Mouse (Mus musculus) spleen, adult 2 months (tissue): ENCODE measurements around the gene Zfp383. TPM values are rescaled to one million over a fixed set of nuclear protein-coding genes. Genes with fewer than 3 reads are reported as not detected.

Source experiments
- DNase-seq, 2 experiments: peaks; one replicate each; pipeline versions ENCODE4 v3.0.0 to v3.0.0-alpha.2; 2012 to 2021; ENCODE audit warnings: low spot score in 2 of 2, low read depth in 1 of 2
- H3K27ac ChIP-seq: fragments of 200-500 bp; 2 replicates; pipeline ENCODE4 v1.5.1; 2012; ENCODE audit warnings: low read length, inconsistent platforms; ENCODE audit not compliant: insufficient read depth
- H3K27me3 ChIP-seq: fragments of 200-500 bp; 2 replicates; pipeline ENCODE4 v1.6.1; 2012; ENCODE audit warnings: mild to moderate bottlenecking, moderate library complexity, low read length, inconsistent platforms; ENCODE audit not compliant: control insufficient read depth, insufficient read depth
- H3K36me3 ChIP-seq: fragments of 200-500 bp; 2 replicates; pipeline ENCODE4 v1.6.1; 2012; ENCODE audit warnings: mild to moderate bottlenecking, low read length, inconsistent platforms; ENCODE audit not compliant: control insufficient read depth, insufficient read depth
- H3K4me1 ChIP-seq: fragments of 200-500 bp; 2 replicates; pipeline ENCODE4 v1.6.1; 2011; ENCODE audit warnings: inconsistent platforms; ENCODE audit not compliant: control insufficient read depth, insufficient read depth, insufficient read length
- H3K4me3 ChIP-seq: fragments of 200-500 bp; 2 replicates; pipeline ENCODE4 v1.5.1; 2011; ENCODE audit warnings: mild to moderate bottlenecking, inconsistent platforms; ENCODE audit not compliant: insufficient read depth, insufficient read length; ENCODE audit errors: extremely low read depth
- CTCF ChIP-seq: fragments of 200-500 bp; IDR thresholded peaks from 2 replicates; pipeline ENCODE4 v1.5.1; 2011; ENCODE audit warnings: mild to moderate bottlenecking, inconsistent platforms; ENCODE audit not compliant: insufficient read depth, insufficient read length, insufficient replicate concordance; ENCODE audit errors: extremely low read depth
- POLR2A ChIP-seq: fragments of 200-500 bp; IDR thresholded peaks from 2 replicates; pipeline ENCODE4 v1.6.1; 2011; ENCODE audit warnings: low read depth, low read length, inconsistent platforms
- WGBS: fragments of 180-500 bp; shearing (Covaris S2); methylation state at CpG from one replicate; pipeline ENCODE4 v1.1.7; 2018; 5-methylcytosine and 5-hydroxymethylcytosine counted together
- polyA plus RNA-seq: library from polyadenylated mRNA; depleted of rRNA; stranded (reverse); fragments of >200 nt; gene quantifications from 2 replicates; pipeline ENCODE4 v1.2.3, GENCODE M21; 2012

The Zfp383 gene
- polyA plus RNA-seq, 1 experiment: 0.35 TPM

- no peaks in the 10 kb centered on the region for H3K4me1 ChIP-seq
- 87% methylated on average over 11 of the region's 11 CpGs for WGBS
- no peak for DNase-seq
- TF ChIP-seq POLR2A (no peak), CTCF (no peak)
- peaks cover 6% of the 10 kb centered on the region for H3K36me3 ChIP-seq
- H3K4me3 ChIP-seq: no peak overlapping the region
- H3K27me3 ChIP-seq: no peaks in the 10 kb centered on the region
- no peak overlapping the region for H3K27ac ChIP-seq
These were observed 33.0 kb downstream of the Zfp383 start for GRCm38 (mm10) chr7:29941027-29941426.

GRCm38 (mm10) chr7:29942740-29943139 lies 34.7 kb downstream of the Zfp383 start:
- no peak overlapping the region for H3K27ac ChIP-seq
- no peaks in the 10 kb centered on the region for H3K4me1 ChIP-seq
- no peak overlapping the region for H3K4me3 ChIP-seq
- WGBS: 86% methylated on average over 2 of the region's 2 CpGs
- no peaks in the 10 kb centered on the region for H3K27me3 ChIP-seq
- no peak for DNase-seq
- TF ChIP-seq CTCF (no peak), POLR2A (no peak)
- peaks cover 2% of the 10 kb centered on the region for H3K36me3 ChIP-seq

GRCm38 (mm10) chr7:29943720-29944119 lies 35.7 kb downstream of the Zfp383 start:
- H3K36me3 ChIP-seq: peaks cover 4% of the 10 kb centered on the region
- TF ChIP-seq POLR2A (no peak), CTCF (no peak)
- DNase-seq: no peak
- 88% methylated on average over 2 of the region's 2 CpGs for WGBS
- H3K4me1 ChIP-seq: no peaks in the 10 kb centered on the region
- H3K4me3 ChIP-seq: no peak overlapping the region
- no peaks in the 10 kb centered on the region for H3K27me3 ChIP-seq
- H3K27ac ChIP-seq: no peak overlapping the region

- 91% methylated on average over 2 of the region's 2 CpGs for WGBS
- TF ChIP-seq POLR2A (no peak), CTCF (no peak)
- H3K4me1 ChIP-seq: no peaks in the 10 kb centered on the region
- peaks cover 4% of the 10 kb centered on the region for H3K36me3 ChIP-seq
- H3K4me3 ChIP-seq: no peak overlapping the region
- H3K27ac ChIP-seq: no peak overlapping the region
- no peaks in the 10 kb centered on the region for H3K27me3 ChIP-seq
- no peak for DNase-seq
These were observed 36.2 kb downstream of the Zfp383 start for GRCm38 (mm10) chr7:29944201-29944600.

DNA sequence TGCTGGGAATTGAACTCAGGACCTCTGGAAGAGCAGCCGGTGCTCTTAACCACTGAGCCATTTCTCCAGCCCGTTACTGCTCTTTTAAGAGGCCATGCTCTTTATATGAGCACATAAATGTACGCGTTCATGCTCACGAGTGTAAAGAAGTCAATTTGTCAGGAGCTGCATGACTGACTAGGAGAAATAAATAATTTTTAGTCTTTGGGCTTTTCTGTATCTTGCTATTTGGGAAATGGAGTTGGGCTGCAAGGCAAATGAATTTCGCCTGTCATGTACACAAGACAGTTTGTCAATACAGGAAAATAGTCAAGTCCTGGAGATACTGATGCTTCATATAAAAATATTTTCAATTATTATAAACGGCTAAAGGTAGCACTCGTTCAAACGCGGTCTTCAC lies 45.1 kb downstream of the Zfp383 start:
- WGBS: 33% methylated on average over 10 of the region's 10 CpGs
- H3K27ac ChIP-seq: no peak overlapping the region
- TF ChIP-seq POLR2A (no peak), CTCF (no peak)
- H3K4me1 ChIP-seq: no peaks in the 10 kb centered on the region
- peaks cover 3% of the 10 kb centered on the region for H3K36me3 ChIP-seq
- no peaks in the 10 kb centered on the region for H3K27me3 ChIP-seq
- DNase-seq: no peak
- peak overlapping the region; percentile 93 for H3K4me3 ChIP-seq

DNA sequence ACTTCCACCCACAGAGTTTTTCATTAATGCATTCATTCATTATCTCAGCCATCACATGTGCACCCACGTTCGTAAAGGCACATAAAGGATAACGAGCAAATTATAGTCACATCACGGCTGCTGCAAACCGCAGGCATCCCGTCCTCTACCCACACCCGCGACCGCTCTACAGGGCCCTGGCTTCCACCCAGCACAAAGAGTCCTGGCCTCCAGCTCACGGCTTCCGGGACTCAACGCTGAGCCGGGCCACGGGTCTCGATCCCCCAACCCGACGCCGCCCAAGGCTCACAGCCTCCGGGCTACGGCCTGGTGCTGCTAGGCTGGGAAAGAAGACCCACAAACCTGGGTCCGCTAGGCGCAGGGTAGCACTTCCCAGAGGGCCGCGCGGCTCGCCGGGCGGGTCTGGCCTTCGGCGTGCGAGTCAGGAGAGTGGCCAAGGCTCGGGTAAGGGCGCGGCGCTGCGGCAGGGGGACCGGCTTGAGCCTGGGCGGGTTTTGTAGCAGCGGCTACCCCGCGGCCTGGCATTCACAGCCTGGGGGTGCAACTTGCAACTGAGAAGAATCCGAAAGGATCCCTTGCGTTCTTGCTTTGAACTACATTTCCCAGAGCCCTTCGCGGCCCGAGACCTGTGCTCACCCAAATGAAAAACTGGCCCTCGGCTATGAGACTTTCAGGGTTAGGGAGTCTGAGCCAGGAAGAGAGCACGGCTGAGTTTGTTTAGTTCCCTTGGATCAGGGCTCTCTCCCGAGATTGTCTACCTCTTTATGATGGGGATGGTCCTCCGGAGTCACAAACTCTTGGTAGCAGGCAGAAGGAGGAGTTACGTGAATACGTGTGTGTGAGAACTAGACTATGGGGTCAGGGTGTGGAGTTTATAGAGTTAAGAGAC lies 45.7 kb downstream of the Zfp383 start, which contains the start of gene Zfp74:
Zfp74 (minus strand) TSS at position 577 of the 889 bp plus-strand sequence.
- no peaks in the 10 kb centered on the region for H3K4me1 ChIP-seq
- H3K27me3 ChIP-seq: no peaks in the 10 kb centered on the region
- peak; percentile 32 to 67 for DNase-seq
- no peak for TF ChIP-seq POLR2A
- no peak for TF ChIP-seq CTCF
- peak within 1 kb of the TSS; percentile 93 for H3K4me3 ChIP-seq
- H3K27ac ChIP-seq: peak within 1 kb of the TSS; percentile 94
- under 1% methylated on average over 52 of the region's 52 CpGs for WGBS
- peaks cover 2% of the 10 kb centered on the region for H3K36me3 ChIP-seq

GRCm38 (mm10) chr7:29954731-29955130 lies 46.7 kb downstream of the Zfp383 start:
- H3K36me3 ChIP-seq: peaks cover 1% of the 10 kb centered on the region
- TF ChIP-seq POLR2A (no peak), CTCF (no peak)
- DNase-seq: no peak
- H3K27ac ChIP-seq: no peak overlapping the region
- 27% methylated on average over 4 of the region's 4 CpGs for WGBS
- H3K4me3 ChIP-seq: no peak overlapping the region
- no peaks in the 10 kb centered on the region for H3K27me3 ChIP-seq
- no peaks in the 10 kb centered on the region for H3K4me1 ChIP-seq
